Mouse (Mus musculus): ENCODE results near the gene 4930442H23Rik.
"Not testable (repeated sequence)": the region's sequence is repeated elsewhere in the genome, so short reads cannot be mapped to it uniquely, and the experiment has no call there.

The 4930442H23Rik gene

GRCm38 (mm10) chr10:81178927-81179326 lies 4.7 kb downstream of the 4930442H23Rik start:
- CTCF ChIA-PET: no interaction called here

- CTCF ChIA-PET: no interaction called here
Observed at GRCm38 (mm10) chr10:81177958-81178712, 5.5 kb downstream of the 4930442H23Rik start.

GRCm38 (mm10) chr10:81177491-81177925 lies 6.1 kb downstream of the 4930442H23Rik start:
- CTCF ChIA-PET: interaction anchor here (0.7 kb wide), 1 partner anchor 15 kb away, joined by 3 read pairs; no protein-coding TSS in a partner anchor

GRCm38 (mm10) chr10:81176466-81177271 lies 7.0 kb downstream of the 4930442H23Rik start, which contains the start of gene Eef2:
Gene Eef2, plus strand, starts transcription at chr10:81176631.
- CTCF ChIA-PET: interaction anchor here (0.5 to 0.7 kb wide), 2 partner anchors 14 to 17 kb away, joined by 3 read pairs; no protein-coding TSS in a partner anchor

- CTCF ChIA-PET: interaction anchor here (0.5 kb wide), 1 partner anchor 17 kb away, joined by 3 read pairs; no protein-coding TSS in a partner anchor
Observed at GRCm38 (mm10) chr10:81175936-81176465, 7.6 kb downstream of the 4930442H23Rik start.

GRCm38 (mm10) chr10:81175345-81175701 lies 8.3 kb downstream of the 4930442H23Rik start:
- CTCF ChIA-PET: not testable (repeated sequence)

GRCm38 (mm10) chr10:81174617-81175344 lies 8.9 kb downstream of the 4930442H23Rik start:
- CTCF ChIA-PET: interaction anchor here (0.6 kb wide), 2 partner anchors 22 to 258 kb away, joined by 3 to 5 read pairs; no protein-coding TSS in a partner anchor

- CTCF ChIA-PET: interaction anchor here (0.6 to 0.7 kb wide), 3 partner anchors 40 to 172 kb away, joined by 4 to 14 read pairs (median 6); no protein-coding TSS in a partner anchor
Observed at GRCm38 (mm10) chr10:81173132-81173531, 10.5 kb downstream of the 4930442H23Rik start.

GRCm38 (mm10) chr10:81169411-81169900 lies 14.2 kb downstream of the 4930442H23Rik start:
- CTCF ChIA-PET: interaction anchor here (0.6 kb wide), 1 partner anchor 26 kb away, joined by 3 read pairs; no protein-coding TSS in a partner anchor

- CTCF ChIA-PET: interaction anchor here (0.6 to 0.7 kb wide), 3 partner anchors 167 to 359 kb away, joined by 3 to 4 read pairs (median 3); no protein-coding TSS in a partner anchor
Observed at GRCm38 (mm10) chr10:81168521-81169244, 15.0 kb downstream of the 4930442H23Rik start.

- CTCF ChIA-PET: interaction anchor here (0.6 kb wide), 2 partner anchors 167 to 358 kb away, joined by 3 read pairs; no protein-coding TSS in a partner anchor
Observed at GRCm38 (mm10) chr10:81168087-81168431, 15.6 kb downstream of the 4930442H23Rik start.

GRCm38 (mm10) chr10:81167200-81168086 lies 16.2 kb downstream of the 4930442H23Rik start, which contains the start of gene Pias4:
Gene Pias4, minus strand, starts transcription at chr10:81167923.
- CTCF ChIA-PET: interaction anchor here (0.5 to 0.6 kb wide), 3 partner anchors 166 to 793 kb away, joined by 3 to 4 read pairs (median 3); no protein-coding TSS in a partner anchor

- CTCF ChIA-PET: no interaction called here
Observed at GRCm38 (mm10) chr10:81165118-81165517, 18.5 kb downstream of the 4930442H23Rik start.

GRCm38 (mm10) chr10:81162318-81162652 lies 21.4 kb downstream of the 4930442H23Rik start:
- CTCF ChIA-PET: interaction anchor here (0.6 to 1.4 kb wide), 3 partner anchors 15 to 57 kb away, joined by 3 to 5 read pairs (median 3); no protein-coding TSS in a partner anchor

- CTCF ChIA-PET: interaction anchor here (1.4 kb wide), 1 partner anchor 23 kb away, joined by 5 read pairs; no protein-coding TSS in a partner anchor
Observed at GRCm38 (mm10) chr10:81161602-81162317, 21.9 kb downstream of the 4930442H23Rik start.

- CTCF ChIA-PET: interaction anchor here (1.2 kb wide), 1 partner anchor 9 kb away, joined by 4 read pairs; no protein-coding TSS in a partner anchor
Observed at GRCm38 (mm10) chr10:81154736-81155135, 28.9 kb downstream of the 4930442H23Rik start.

GRCm38 (mm10) chr10:81154313-81154712 lies 29.3 kb downstream of the 4930442H23Rik start:
- CTCF ChIA-PET: no interaction called here

GRCm38 (mm10) chr10:81152609-81153008 lies 31.0 kb downstream of the 4930442H23Rik start:
- CTCF ChIA-PET: no interaction called here
